Mouse (Mus musculus) small intestine, adult 2 months (tissue): ENCODE data around the gene Timm23.

Source experiments
- CTCF ChIP-seq: fragments of 200-500 bp; IDR thresholded peaks from 2 replicates; pipeline ENCODE4 v1.5.1; 2012; ENCODE audit warnings: low read depth, mild to moderate bottlenecking, control low read depth, inconsistent platforms, low read length, moderate library complexity, mixed read lengths; ENCODE audit not compliant: insufficient replicate concordance, insufficient read length; ENCODE audit errors: extremely low read depth
- POLR2A ChIP-seq: fragments of 200-500 bp; IDR thresholded peaks from 2 replicates; pipeline ENCODE4 v1.6.1; 2012; ENCODE audit warnings: low read depth, mild to moderate bottlenecking, control low read depth, inconsistent platforms, low read length, moderate library complexity

DNA sequence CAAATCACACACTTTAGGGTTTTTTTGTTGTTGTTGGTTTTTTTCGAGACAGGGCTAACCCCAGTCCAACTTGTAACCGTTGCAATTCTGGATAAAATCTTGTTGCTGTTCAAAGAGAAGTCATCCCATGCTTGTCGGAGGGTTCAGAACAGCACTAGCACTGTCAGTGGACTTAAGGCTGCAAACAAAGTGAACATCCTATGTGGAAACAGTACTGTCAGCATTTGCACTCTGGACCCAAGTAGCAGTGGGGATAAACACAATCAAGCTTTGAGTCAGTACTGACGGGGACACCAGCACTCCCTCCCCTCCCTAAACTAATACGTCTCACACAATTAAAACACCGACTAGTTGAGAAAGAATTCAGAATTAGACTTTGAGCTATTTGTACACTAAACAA is 20.8 kb downstream of the Timm23 start:
- TF ChIP-seq POLR2A (no peak), CTCF (no peak)
